Mouse (Mus musculus) lung, embryonic 16.5 days (tissue): ENCODE results near the gene Ern2. TPM values are rescaled to one million over a fixed set of nuclear protein-coding genes. Genes with fewer than 3 reads are reported as not detected.
A peak's percentile ranks its signal among the peaks of the same experiment; 100 is the strongest.

Source experiments
- ATAC-seq: fragments of 200-750 bp; cut with Nextera tagmentation; 2 replicates; pipeline ENCODE4 v1.8.0; 2017; ENCODE audit warnings: low read depth, mild to moderate bottlenecking, moderate library complexity
- H3K27ac ChIP-seq: fragments of 300-500 bp; sonication (generic); 2 replicates; pipeline ENCODE4 v1.5.1; 2014; ENCODE audit warnings: mild to moderate bottlenecking, control low read depth, low read length
- H3K27me3 ChIP-seq: fragments of 300-500 bp; sonication (generic); 2 replicates; pipeline ENCODE4 v1.6.1; 2014; ENCODE audit warnings: low read depth, low read length, mixed read lengths; ENCODE audit not compliant: control insufficient read depth, insufficient read depth
- H3K36me3 ChIP-seq: fragments of 300-500 bp; sonication (generic); 2 replicates; pipeline ENCODE4 v1.6.1; 2014; ENCODE audit warnings: low read length; ENCODE audit not compliant: control insufficient read depth, insufficient read depth
- H3K4me1 ChIP-seq: fragments of 300-500 bp; sonication (generic); replicated peaks from 2 replicates; pipeline ENCODE4 v1.6.1; 2014; ENCODE audit warnings: low read length, mixed read lengths; ENCODE audit not compliant: control insufficient read depth, insufficient read depth
- H3K4me2 ChIP-seq: fragments of 300-500 bp; sonication (generic); 2 replicates; pipeline ENCODE4 v1.6.1; 2014; ENCODE audit warnings: low read depth, low read length, control low read depth
- H3K4me3 ChIP-seq: fragments of 300-500 bp; sonication (generic); 2 replicates; pipeline ENCODE4 v1.5.1; 2014; ENCODE audit warnings: mild to moderate bottlenecking, low read length, control low read depth
- H3K9ac ChIP-seq: fragments of 300-500 bp; sonication (generic); 2 replicates; pipeline ENCODE4 v1.6.1; 2014; ENCODE audit warnings: low read length, control low read depth
- H3K9me3 ChIP-seq: fragments of 300-500 bp; sonication (generic); 2 replicates; pipeline ENCODE4 v1.6.1; 2016; ENCODE audit warnings: low read length; ENCODE audit not compliant: control insufficient read depth
- WGBS: fragments of 180-500 bp; shearing (Covaris S2); extraction: QIAGEN DNeasy Blood & Tissue Kit; methylation state at CpG from one replicate; pipeline ENCODE4 v1.1.7; 2014; 5-methylcytosine and 5-hydroxymethylcytosine counted together
- polyA plus RNA-seq: library from polyadenylated mRNA; unstranded; fragments of >200 nt; fragmentation: Nextera tagmentation; extraction: Ambion mirVana; gene quantifications from 2 replicates; pipeline ENCODE4 v1.2.1, GENCODE M21; 2015

Ern2 gene
- polyA plus RNA-seq, 1 experiment from 2014 or later, result 0.34 TPM

GRCm38 (mm10) chr7:122170705-122171104 is 15.3 kb downstream of the Ern2 start:
- ATAC-seq, result no peak
- no peaks in the 10 kb centered on the region for H3K4me1 ChIP-seq
- H3K27ac ChIP-seq, result no peak overlapping the region
- no peak overlapping the region for H3K4me2 ChIP-seq
- no peaks in the 10 kb centered on the region for H3K27me3 ChIP-seq
- peaks cover 47% of the 10 kb centered on the region for H3K36me3 ChIP-seq
- H3K9ac ChIP-seq, result no peak overlapping the region
- no peak overlapping the region for H3K4me3 ChIP-seq
- WGBS, result 71% methylated on average over 6 of the region's 6 CpGs
- no peaks in the 10 kb centered on the region for H3K9me3 ChIP-seq

- Histone ChIP-seq H3K4me2 (no peak overlapping the region), H3K9me3 (no peaks in the 10 kb centered on the region), H3K36me3 (peaks cover 70% of the 10 kb centered on the region), H3K9ac (no peak overlapping the region), H3K4me1 (no peaks in the 10 kb centered on the region), H3K27me3 (no peaks in the 10 kb centered on the region), H3K4me3 (no peak overlapping the region), H3K27ac (no peak overlapping the region)
- ATAC-seq, result no peak
- WGBS, result 93% methylated on average over 7 of the region's 7 CpGs
Measured at GRCm38 (mm10) chr7:122167203-122167602, 18.8 kb downstream of the Ern2 start.

DNA sequence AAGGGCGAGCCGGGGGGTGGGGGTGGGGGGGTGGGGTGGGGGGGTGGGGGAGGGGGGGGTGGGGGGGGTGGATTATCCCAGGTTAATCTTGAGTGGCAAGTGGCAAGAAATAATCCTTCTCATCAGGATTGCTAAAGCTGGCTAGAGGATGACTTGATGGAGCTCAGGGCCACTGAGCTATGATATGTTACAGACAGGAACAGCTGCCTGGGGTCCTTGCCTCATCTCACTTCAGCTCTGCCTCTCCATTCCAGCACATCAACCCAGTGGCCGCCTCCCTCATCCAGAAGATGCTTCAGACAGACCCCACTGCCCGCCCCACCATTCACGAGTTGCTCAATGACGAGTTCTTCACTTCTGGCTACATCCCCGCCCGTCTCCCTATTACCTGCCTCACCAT is 22.2 kb downstream of the Ern2 start:
- Histone ChIP-seq H3K9ac (no peak overlapping the region), H3K36me3 (peaks cover 53% of the 10 kb centered on the region), H3K27ac (no peak overlapping the region), H3K4me2 (no peak overlapping the region), H3K4me1 (peaks cover 12% of the 10 kb centered on the region), H3K4me3 (no peak overlapping the region), H3K9me3 (no peaks in the 10 kb centered on the region), H3K27me3 (no peaks in the 10 kb centered on the region)
- WGBS, result 93% methylated on average over 8 of the region's 8 CpGs
- ATAC-seq, result no peak

DNA sequence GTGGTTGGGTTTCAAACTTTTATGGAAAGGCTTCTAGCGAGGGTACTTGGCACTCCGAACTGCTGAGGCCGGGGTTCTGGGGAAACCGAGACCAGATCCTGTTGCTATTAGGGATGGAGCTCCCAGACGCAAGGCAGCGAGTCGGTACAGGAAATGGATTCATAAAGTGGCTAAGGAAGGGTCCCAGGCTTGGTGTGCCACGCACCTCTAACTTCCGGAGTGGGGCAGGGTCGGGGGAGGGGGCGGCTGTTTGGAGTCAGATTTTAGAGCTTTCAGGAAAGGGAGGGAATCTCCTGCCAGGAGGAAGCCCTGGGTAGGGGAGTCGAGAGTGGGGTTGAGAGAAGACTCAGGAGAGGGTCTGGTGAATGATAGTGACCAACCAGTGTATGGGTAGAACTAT is 26.0 kb downstream of the Ern2 start:
- Histone ChIP-seq H3K36me3 (peaks cover 21% of the 10 kb centered on the region), H3K4me3 (peak overlapping the region; percentile 74), H3K9me3 (no peaks in the 10 kb centered on the region), H3K27me3 (no peaks in the 10 kb centered on the region), H3K9ac (peak overlapping the region; percentile 75), H3K4me1 (peaks cover 19% of the 10 kb centered on the region), H3K27ac (peak overlapping the region; percentile 85), H3K4me2 (peak overlapping the region; percentile 96)
- ATAC-seq, result 0 out of 2 replicates have a peak, but pooled peaks have one; percentile 12
- 0% methylated on average over 12 of the region's 12 CpGs for WGBS

GRCm38 (mm10) chr7:122158915-122159902 is 26.8 kb downstream of the Ern2 start, which contains the start of gene Plk1:
Plk1 (plus strand) TSS chr7:122159439.
- Histone ChIP-seq H3K4me2 (peak within 1 kb of the TSS; percentile 96), H3K9ac (peak within 1 kb of the TSS; percentile 75), H3K9me3 (no peaks in the 10 kb centered on the region), H3K4me1 (peaks cover 19% of the 10 kb centered on the region), H3K36me3 (peaks cover 16% of the 10 kb centered on the region), H3K27me3 (no peaks in the 10 kb centered on the region), H3K4me3 (peak within 1 kb of the TSS; percentile 74), H3K27ac (peak within 1 kb of the TSS; percentile 85)
- peak; percentile 94 for ATAC-seq
- WGBS, result under 1% methylated on average over 63 of the region's 63 CpGs

DNA sequence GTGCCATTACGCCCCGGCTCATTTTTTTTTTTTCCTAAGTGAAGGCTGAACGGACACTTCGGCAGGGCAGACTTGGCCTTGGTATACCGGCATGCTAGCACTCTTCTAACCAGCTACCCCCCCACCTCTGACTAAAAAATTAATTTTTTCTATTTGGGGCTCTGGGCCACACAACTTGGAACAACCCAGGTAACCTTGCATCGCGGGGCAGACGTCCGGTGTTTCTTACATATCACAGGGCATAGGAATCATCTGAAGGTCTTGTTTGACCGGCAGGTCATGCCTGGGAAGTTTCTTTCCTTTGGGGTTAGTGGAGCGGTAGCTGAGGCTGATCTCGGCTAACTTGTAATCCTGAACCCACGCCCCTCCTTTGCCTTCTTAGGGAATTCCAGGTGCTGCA is 27.5 kb downstream of the Ern2 start:
- H3K27me3 ChIP-seq, result no peaks in the 10 kb centered on the region
- H3K9me3 ChIP-seq, result no peaks in the 10 kb centered on the region
- peak overlapping the region; percentile 96 for H3K4me2 ChIP-seq
- peak overlapping the region; percentile 75 for H3K9ac ChIP-seq
- WGBS, result 3% methylated on average over 13 of the region's 13 CpGs
- peak overlapping the region; percentile 85 for H3K27ac ChIP-seq
- peaks cover 11% of the 10 kb centered on the region for H3K36me3 ChIP-seq
- H3K4me1 ChIP-seq, result peaks cover 19% of the 10 kb centered on the region
- no peak; the same call in 1 of the 2 replicates for ATAC-seq
- H3K4me3 ChIP-seq, result peak overlapping the region; percentile 74

DNA sequence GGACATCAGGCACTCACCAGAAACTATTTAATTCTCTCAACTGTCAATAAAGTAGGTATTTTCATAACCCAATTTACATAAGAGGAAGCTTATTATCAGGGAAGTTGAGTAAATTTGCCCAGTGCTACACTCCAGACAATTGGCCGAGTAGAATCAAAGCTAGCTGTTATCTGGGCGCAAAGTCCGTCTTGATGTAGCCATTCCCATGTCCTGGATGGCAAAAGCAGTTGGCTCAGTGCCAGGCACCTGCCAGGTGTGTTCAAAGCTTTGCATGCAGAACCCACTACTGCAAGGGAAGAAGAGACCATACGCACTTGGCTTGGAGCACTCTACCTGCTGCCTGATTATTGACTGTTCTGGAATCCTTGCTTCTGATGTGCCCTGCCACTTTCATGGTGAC is 33.5 kb downstream of the Ern2 start:
- Histone ChIP-seq H3K9me3 (no peaks in the 10 kb centered on the region), H3K36me3 (peaks cover 20% of the 10 kb centered on the region), H3K27ac (no peak overlapping the region), H3K4me3 (no peak overlapping the region), H3K27me3 (no peaks in the 10 kb centered on the region), H3K9ac (no peak overlapping the region), H3K4me2 (no peak overlapping the region), H3K4me1 (peaks cover under 1% of the 10 kb centered on the region; the same call in 1 of the 2 replicates)
- 66% methylated on average over 4 of the region's 4 CpGs for WGBS
- ATAC-seq, result no peak

DNA sequence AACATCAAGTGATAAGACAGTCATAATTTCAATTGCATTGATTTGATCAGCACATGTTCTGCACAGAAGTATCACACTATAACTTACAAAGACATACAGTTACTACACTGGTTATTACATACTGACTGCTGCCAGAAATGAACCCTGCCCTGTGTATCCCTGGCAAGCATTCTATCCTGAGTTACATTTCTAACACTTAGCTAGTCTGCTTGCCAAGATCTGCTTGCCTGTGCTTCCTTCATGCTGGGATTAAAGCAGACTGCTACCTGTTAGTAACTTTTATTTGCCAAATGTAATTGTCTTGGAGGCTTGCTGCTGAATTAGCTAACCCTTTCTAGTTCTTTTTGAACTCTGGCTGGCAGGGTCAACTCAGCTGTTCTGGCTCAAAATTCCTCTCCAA is 45.0 kb downstream of the Ern2 start:
- ATAC-seq, result no peak
- H3K9ac ChIP-seq, result no peak overlapping the region
- H3K36me3 ChIP-seq, result peaks cover 58% of the 10 kb centered on the region
- no peak overlapping the region for H3K4me3 ChIP-seq
- H3K4me2 ChIP-seq, result no peak overlapping the region
- H3K27ac ChIP-seq, result no peak overlapping the region
- H3K4me1 ChIP-seq, result no peaks in the 10 kb centered on the region
- no peaks in the 10 kb centered on the region for H3K27me3 ChIP-seq
- no peaks in the 10 kb centered on the region for H3K9me3 ChIP-seq

- H3K4me2 ChIP-seq, result no peak overlapping the region
- 87% methylated on average over 5 of the region's 5 CpGs for WGBS
- H3K4me1 ChIP-seq, result peaks cover 6% of the 10 kb centered on the region
- no peak overlapping the region for H3K4me3 ChIP-seq
- ATAC-seq, result no peak
- peaks cover 47% of the 10 kb centered on the region for H3K36me3 ChIP-seq
- H3K27ac ChIP-seq, result no peak overlapping the region
- no peaks in the 10 kb centered on the region for H3K27me3 ChIP-seq
- H3K9ac ChIP-seq, result no peak overlapping the region
- H3K9me3 ChIP-seq, result no peaks in the 10 kb centered on the region
Measured at GRCm38 (mm10) chr7:122138190-122138589, 47.8 kb downstream of the Ern2 start.
